Mouse (Mus musculus): ENCODE results near the gene Acsbg2. TPM values are rescaled to one million over a fixed set of nuclear protein-coding genes. Genes with fewer than 3 reads are reported as not detected.

Acsbg2 gene
- total and polyA plus RNA-seq, 3 experiments, result 0.11 TPM; not detected in 2

DNA sequence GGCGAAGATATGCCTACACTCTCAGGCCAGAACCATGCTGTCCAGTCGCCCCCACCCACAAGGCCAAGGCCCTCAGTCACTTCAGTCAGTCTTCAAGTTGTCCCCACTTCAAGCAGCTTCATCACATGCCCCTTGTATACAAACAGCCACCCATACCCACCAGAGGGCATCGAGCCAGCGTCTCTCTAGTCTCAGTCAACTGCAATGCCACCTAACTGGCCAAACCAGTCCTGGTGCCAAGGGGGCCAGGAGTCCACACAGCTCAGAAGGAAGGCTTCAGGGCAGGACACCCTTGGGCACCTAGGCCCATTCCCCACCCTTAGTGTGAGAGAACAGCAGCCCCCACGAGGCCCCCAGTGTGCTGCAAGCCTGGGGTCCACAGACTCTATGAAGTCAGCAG, 32.8 kb upstream of the Acsbg2 start:
- H3K36me3 ChIP-seq (replicated peaks), result peaks cover 91% of the 10 kb centered on the region
- peaks cover 20% of the 10 kb centered on the region for H3K4me1 ChIP-seq (ENCODE audit: insufficient read depth, low read depth, low read length)
- TF ChIP-seq TAL1 (conservative IDR thresholded peaks at IDR 0.05; ENCODE audit: low read depth, low read length) (no peak), GATA1 (IDR thresholded peaks at IDR 0.05; ENCODE audit: borderline replicate concordance, low read length) (no peak), POLR2AphosphoS5 (IDR thresholded peaks at IDR 0.05; ENCODE audit: insufficient replicate concordance, low read depth, low read length) (no peak), CTCF (IDR thresholded peaks at IDR 0.05; ENCODE audit: low read depth, low read length) (no peak), GATA2 (IDR thresholded peaks at IDR 0.05; ENCODE audit: borderline replicate concordance, low read depth, low read length) (no peak)
- no peaks in the 10 kb centered on the region for H3K9me3 ChIP-seq (replicated peaks)
- no peaks in the 10 kb centered on the region for H3K27me3 ChIP-seq (ENCODE audit: insufficient read depth, low read length)
- no peak; the same call in 1 of the 2 replicates for ATAC-seq (ENCODE audit: extremely low read depth, insufficient number of reproducible peaks, low FRiP score, poor library complexity, severe bottlenecking)
- H3K4me3 ChIP-seq (ENCODE audit: low read depth, low read length), result no peak overlapping the region
- DNase-seq (ENCODE audit: low spot score), result no peak

DNA sequence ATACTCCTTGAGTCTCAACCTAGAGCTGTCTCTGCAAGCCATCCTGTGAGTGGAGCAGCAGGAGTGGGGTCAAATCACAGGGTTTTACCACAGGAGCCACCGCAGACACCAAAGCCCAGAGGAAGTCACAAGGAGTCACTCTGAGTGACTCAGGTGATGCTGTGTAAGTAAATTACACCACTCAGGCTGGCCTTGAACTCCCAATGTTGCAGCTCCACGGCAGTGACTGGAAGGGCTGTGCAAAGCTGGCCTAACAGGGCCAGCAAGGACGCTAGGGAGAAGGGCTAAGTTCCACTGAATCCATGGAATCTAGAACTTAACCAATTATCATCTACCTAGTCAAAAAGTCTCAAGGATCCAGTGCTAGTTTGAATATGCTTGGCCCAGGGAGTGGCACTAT, 31.9 kb upstream of the Acsbg2 start:
- no peak overlapping the region for H3K4me3 ChIP-seq (ENCODE audit: low read depth, low read length)
- no peak for ATAC-seq (ENCODE audit: extremely low read depth, insufficient number of reproducible peaks, low FRiP score, poor library complexity, severe bottlenecking)
- no peaks in the 10 kb centered on the region for H3K9me3 ChIP-seq (replicated peaks)
- no peak for DNase-seq (ENCODE audit: low spot score)
- no peak for TF ChIP-seq POLR2AphosphoS5 (IDR thresholded peaks at IDR 0.05; ENCODE audit: insufficient replicate concordance, low read depth, low read length)
- TF ChIP-seq GATA1 (IDR thresholded peaks at IDR 0.05; ENCODE audit: borderline replicate concordance, low read length), result no peak
- no peak for TF ChIP-seq TAL1 (conservative IDR thresholded peaks at IDR 0.05; ENCODE audit: low read depth, low read length)
- TF ChIP-seq GATA2 (IDR thresholded peaks at IDR 0.05; ENCODE audit: borderline replicate concordance, low read depth, low read length), result no peak
- TF ChIP-seq CTCF (IDR thresholded peaks at IDR 0.05; ENCODE audit: low read depth, low read length), result no peak
- H3K27me3 ChIP-seq (ENCODE audit: insufficient read depth, low read length), result no peaks in the 10 kb centered on the region
- H3K36me3 ChIP-seq (replicated peaks), result peaks cover 91% of the 10 kb centered on the region
- peaks cover 20% of the 10 kb centered on the region for H3K4me1 ChIP-seq (ENCODE audit: insufficient read depth, low read depth, low read length)

DNA sequence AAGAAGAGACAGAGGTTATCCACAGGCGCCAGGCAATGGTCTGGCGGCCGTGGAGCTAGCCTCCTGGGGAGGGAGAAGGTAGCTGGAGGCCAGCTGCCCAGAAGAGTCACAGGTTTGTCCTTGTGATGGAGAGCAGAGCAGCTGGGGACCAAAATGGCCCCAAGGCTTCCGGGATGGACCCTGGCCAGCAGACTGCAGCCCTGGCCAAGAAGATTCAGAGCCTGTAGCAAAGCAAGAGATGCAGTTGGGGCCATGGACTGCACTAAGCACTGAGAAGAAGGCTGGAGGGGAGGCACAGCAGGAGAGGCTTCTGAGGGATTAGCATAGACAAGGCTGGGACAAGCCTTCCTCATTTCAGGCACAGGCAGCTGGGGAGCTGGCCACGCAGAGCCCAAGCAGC, 28.5 kb upstream of the Acsbg2 start:
- no peak for TF ChIP-seq CTCF (IDR thresholded peaks at IDR 0.05; ENCODE audit: low read depth, low read length)
- no peak for TF ChIP-seq GATA1 (IDR thresholded peaks at IDR 0.05; ENCODE audit: borderline replicate concordance, low read length)
- TF ChIP-seq TAL1 (conservative IDR thresholded peaks at IDR 0.05; ENCODE audit: low read depth, low read length), result no peak
- no peak for TF ChIP-seq GATA2 (IDR thresholded peaks at IDR 0.05; ENCODE audit: borderline replicate concordance, low read depth, low read length)
- no peak for TF ChIP-seq POLR2AphosphoS5 (IDR thresholded peaks at IDR 0.05; ENCODE audit: insufficient replicate concordance, low read depth, low read length)
- DNase-seq (ENCODE audit: low spot score) (no peak), ATAC-seq (ENCODE audit: extremely low read depth, insufficient number of reproducible peaks, low FRiP score, poor library complexity, severe bottlenecking) (no peak)
- peaks cover 20% of the 10 kb centered on the region for H3K4me1 ChIP-seq (ENCODE audit: insufficient read depth, low read depth, low read length)
- H3K27me3 ChIP-seq (ENCODE audit: insufficient read depth, low read length), result no peaks in the 10 kb centered on the region; the same call in 1 of the 2 replicates
- peaks cover 96% of the 10 kb centered on the region for H3K36me3 ChIP-seq (replicated peaks)
- no peak overlapping the region for H3K4me3 ChIP-seq (ENCODE audit: low read depth, low read length)
- no peaks in the 10 kb centered on the region for H3K9me3 ChIP-seq (replicated peaks)

DNA sequence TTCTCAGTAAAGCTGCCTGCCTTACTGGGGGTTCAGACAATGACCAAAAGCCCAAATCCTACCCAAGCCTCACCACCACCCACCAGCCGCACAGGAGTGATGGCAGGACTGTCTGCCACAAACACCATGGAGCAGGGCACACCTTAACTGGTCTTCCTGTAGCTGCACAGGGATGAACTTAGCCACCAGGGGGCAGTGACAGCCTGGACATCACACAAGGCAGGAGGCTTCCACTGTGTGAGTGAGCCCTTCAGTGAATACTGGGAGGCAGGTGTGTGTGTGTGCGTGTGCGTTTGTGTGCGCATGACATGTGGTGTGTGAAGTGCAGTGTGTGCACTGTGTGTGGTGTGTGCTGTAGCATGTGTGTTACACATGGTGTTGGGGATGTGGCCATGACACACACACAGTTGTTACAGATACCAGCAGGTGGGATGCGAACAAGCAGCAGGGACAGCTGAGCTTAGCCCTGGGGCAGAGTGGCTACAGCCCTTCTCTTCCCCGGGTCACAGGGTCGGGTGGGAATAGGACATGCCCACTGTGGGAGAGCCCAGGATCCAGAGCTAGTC, 23.5 kb upstream of the Acsbg2 start:
- Histone ChIP-seq H3K4me3 (ENCODE audit: low read depth, low read length) (no peak overlapping the region), H3K9me3 (replicated peaks) (no peaks in the 10 kb centered on the region), H3K36me3 (replicated peaks) (peaks cover 100% of the 10 kb centered on the region), H3K27me3 (ENCODE audit: insufficient read depth, low read length) (no peaks in the 10 kb centered on the region; the same call in 1 of the 2 replicates), H3K4me1 (ENCODE audit: insufficient read depth, low read depth, low read length) (no peaks in the 10 kb centered on the region)
- ATAC-seq (ENCODE audit: extremely low read depth, insufficient number of reproducible peaks, low FRiP score, poor library complexity, severe bottlenecking) (peak; percentile 82), DNase-seq (ENCODE audit: low spot score) (peak; percentile 55)
- TF ChIP-seq GATA1 (IDR thresholded peaks at IDR 0.05; ENCODE audit: borderline replicate concordance, low read length) (no peak), CTCF (IDR thresholded peaks at IDR 0.05; ENCODE audit: low read depth, low read length) (peak; percentile 69)

DNA sequence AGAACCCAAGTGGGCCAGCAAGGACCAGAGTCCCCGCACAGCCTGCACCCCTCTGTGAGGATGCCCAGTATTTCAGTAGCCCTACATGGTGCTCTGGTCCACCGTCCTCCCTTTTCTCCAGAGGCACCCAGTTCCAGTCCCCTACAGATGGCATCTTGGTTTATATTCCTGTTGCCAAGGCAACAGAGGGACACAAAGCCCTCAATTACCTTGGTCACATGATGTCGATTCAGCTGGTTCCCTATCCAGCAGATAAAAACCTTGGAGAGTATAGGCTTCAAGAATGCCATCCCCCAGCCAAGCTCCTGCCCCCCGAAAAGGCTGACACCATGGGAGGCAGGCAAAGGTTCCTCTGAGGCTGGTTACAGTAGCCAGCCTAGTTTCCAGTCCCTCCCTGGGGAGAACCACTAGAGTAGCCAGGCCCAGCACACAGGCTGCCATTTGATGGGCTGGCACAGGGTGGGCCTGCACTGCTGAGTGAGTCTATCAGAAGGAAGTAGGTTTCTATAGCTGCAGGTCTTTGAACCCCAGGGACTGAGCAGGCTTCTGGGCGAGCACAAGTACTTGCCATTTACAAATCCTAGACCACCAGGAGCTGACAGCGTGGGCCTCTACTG, 22.4 kb upstream of the Acsbg2 start:
- TF ChIP-seq POLR2AphosphoS5 (IDR thresholded peaks at IDR 0.05; ENCODE audit: insufficient replicate concordance, low read depth, low read length) (no peak), GATA2 (IDR thresholded peaks at IDR 0.05; ENCODE audit: borderline replicate concordance, low read depth, low read length) (no peak), GATA1 (IDR thresholded peaks at IDR 0.05; ENCODE audit: borderline replicate concordance, low read length) (no peak), TAL1 (conservative IDR thresholded peaks at IDR 0.05; ENCODE audit: low read depth, low read length) (no peak)
- Histone ChIP-seq H3K36me3 (replicated peaks) (peaks cover 100% of the 10 kb centered on the region), H3K4me3 (ENCODE audit: low read depth, low read length) (no peak overlapping the region), H3K27me3 (ENCODE audit: insufficient read depth, low read length) (no peaks in the 10 kb centered on the region; the same call in 1 of the 2 replicates), H3K9me3 (replicated peaks) (no peaks in the 10 kb centered on the region), H3K4me1 (ENCODE audit: insufficient read depth, low read depth, low read length) (no peaks in the 10 kb centered on the region)
- no peak for DNase-seq (ENCODE audit: low spot score)
- ATAC-seq (ENCODE audit: extremely low read depth, insufficient number of reproducible peaks, low FRiP score, poor library complexity, severe bottlenecking), result no peak

DNA sequence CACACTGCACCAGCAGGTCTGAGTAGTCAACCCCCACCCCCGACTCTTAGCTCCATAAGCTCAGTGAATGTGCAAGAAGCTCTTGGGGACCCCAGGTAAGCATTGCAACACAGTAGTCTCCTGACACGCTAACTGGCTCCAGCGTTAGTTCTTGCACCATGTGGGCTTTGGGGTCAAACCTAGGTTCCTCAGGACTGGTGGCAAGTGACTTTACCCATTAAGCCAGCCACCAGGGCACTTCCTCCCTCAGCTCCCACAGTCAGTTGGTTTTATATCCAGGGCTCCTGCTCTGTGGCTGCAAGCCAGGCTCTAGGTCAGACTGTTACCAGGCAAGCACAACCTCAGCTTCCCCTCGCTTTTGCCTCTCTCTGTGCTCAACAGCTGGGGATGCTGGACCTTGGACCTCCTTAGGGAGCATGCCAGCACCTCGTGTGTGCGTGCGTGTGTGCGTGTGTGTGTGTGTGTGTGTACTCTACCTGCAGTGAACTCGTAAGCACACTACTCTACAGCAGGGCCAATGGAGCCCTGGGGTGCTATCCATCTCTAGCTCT, 21.2 kb upstream of the Acsbg2 start:
- Histone ChIP-seq H3K36me3 (replicated peaks) (peaks cover 95% of the 10 kb centered on the region), H3K4me3 (ENCODE audit: low read depth, low read length) (no peak overlapping the region), H3K27me3 (ENCODE audit: insufficient read depth, low read length) (no peaks in the 10 kb centered on the region; the same call in 1 of the 2 replicates), H3K4me1 (ENCODE audit: insufficient read depth, low read depth, low read length) (no peaks in the 10 kb centered on the region), H3K9me3 (replicated peaks) (no peaks in the 10 kb centered on the region)
- ATAC-seq (ENCODE audit: extremely low read depth, insufficient number of reproducible peaks, low FRiP score, poor library complexity, severe bottlenecking), result no peak
- TF ChIP-seq TAL1 (conservative IDR thresholded peaks at IDR 0.05; ENCODE audit: low read depth, low read length) (no peak), GATA2 (IDR thresholded peaks at IDR 0.05; ENCODE audit: borderline replicate concordance, low read depth, low read length) (no peak), GATA1 (IDR thresholded peaks at IDR 0.05; ENCODE audit: borderline replicate concordance, low read length) (no peak), POLR2AphosphoS5 (IDR thresholded peaks at IDR 0.05; ENCODE audit: insufficient replicate concordance, low read depth, low read length) (no peak), CTCF (IDR thresholded peaks at IDR 0.05; ENCODE audit: low read depth, low read length) (no peak)
- no peak for DNase-seq (ENCODE audit: low spot score)

Measured in G1E (cell line).